ENCODE assay signal across 26 mouse cellular contexts in the genomic region with DNA sequence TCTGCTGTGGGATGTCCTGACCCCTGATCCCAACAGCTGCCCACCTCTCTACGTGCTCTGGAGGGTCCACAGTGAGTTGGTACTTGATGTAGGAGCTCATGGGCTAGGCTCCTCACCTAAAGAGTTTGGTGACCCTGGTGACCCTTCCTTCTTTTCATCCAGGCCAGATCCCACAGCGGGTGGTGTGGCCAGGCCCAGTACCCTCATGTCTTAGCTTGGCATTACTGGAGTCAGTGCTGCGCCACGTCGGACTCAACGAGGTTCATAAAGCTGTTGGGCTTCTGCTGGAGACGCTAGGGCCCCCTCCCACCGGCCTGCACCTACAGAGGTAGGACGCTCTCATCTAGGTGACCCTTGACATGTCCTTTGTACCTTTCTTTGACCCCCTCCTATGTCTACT. TPM values are rescaled to one million over a fixed set of nuclear protein-coding genes. Genes with fewer than 3 reads are reported as not detected.
A peak's percentile ranks its signal among the peaks of the same experiment; 100 is the strongest.
DNase-seq lines count a peak whose midpoint lies in the region; ATAC-seq and TF ChIP-seq lines count a peak whose summit lies in the region.
"Had no signal": no experiment of that assay in that cellular context is flagged by ENCODE, and none has a peak within 500 bp of the region (broad histone marks: within the 10 kb centered on the region; RNA-seq: fewer than 3 reads in every experiment).

No protein-coding gene starts in this region.

- H3K27me3 ChIP-seq in heart, embryonic 10.5 days (ENCODE audit: insufficient read depth, poor library complexity, severe bottlenecking): no peaks in the 10 kb centered on the region
- H3K27me3 ChIP-seq in lung, embryonic 16.5 days (ENCODE audit: control insufficient read depth, insufficient read depth, low read depth, low read length): no peaks in the 10 kb centered on the region
- H3K27me3 ChIP-seq in lung, postnatal 0 days (replicated peaks; ENCODE audit: insufficient read depth, low read length): no peaks in the 10 kb centered on the region
- H3K27me3 ChIP-seq: forebrain, embryonic 13.5 days; heart, embryonic 13.5 days; hindbrain, embryonic 13.5 days had no signal

- H3K4me2 ChIP-seq in lung, embryonic 16.5 days (ENCODE audit: low read depth, low read length): no peak overlapping the region
- H3K4me2 ChIP-seq in lung, postnatal 0 days (replicated peaks; ENCODE audit: low read depth, low read length): no peak overlapping the region
- H3K4me2 ChIP-seq: forebrain, embryonic 13.5 days; heart, embryonic 13.5 days; hindbrain, embryonic 13.5 days had no signal

- 94% methylated on average over 9 of the region's 9 CpGs for WGBS in heart, embryonic 10.5 days
- whole genome bisulfite sequencing in lung, embryonic 16.5 days: 89% methylated on average over 9 of the region's 9 CpGs
- WGBS in lung, postnatal 0 days: 91% methylated on average over 9 of the region's 9 CpGs

- H3K9me3 ChIP-seq in heart, embryonic 10.5 days: no peaks in the 10 kb centered on the region
- no peaks in the 10 kb centered on the region for H3K9me3 ChIP-seq in lung, embryonic 16.5 days (ENCODE audit: control insufficient read depth, low read length)
- no peaks in the 10 kb centered on the region for H3K9me3 ChIP-seq in lung, postnatal 0 days (ENCODE audit: low read length)
- H3K9me3 ChIP-seq: forebrain, embryonic 10.5 days; forebrain, embryonic 13.5 days; heart, embryonic 13.5 days; hindbrain, embryonic 13.5 days had no signal

- H3K4me1 ChIP-seq in heart, embryonic 10.5 days: peaks cover 10% of the 10 kb centered on the region; the same call in 1 of the 2 replicates
- H3K4me1 ChIP-seq in lung, embryonic 16.5 days (replicated peaks; ENCODE audit: control insufficient read depth, insufficient read depth, low read length): no peaks in the 10 kb centered on the region
- no peaks in the 10 kb centered on the region; the same call in 1 of the 2 replicates for H3K4me1 ChIP-seq in lung, postnatal 0 days (ENCODE audit: insufficient read depth, low read depth, low read length)
- H3K4me1 ChIP-seq: forebrain, embryonic 13.5 days; hindbrain, embryonic 13.5 days had no signal

- ATAC-seq in lung, embryonic 16.5 days (ENCODE audit: low read depth): 0 out of 2 replicates have a peak, but pooled peaks have one; percentile 20
- ATAC-seq in lung, postnatal 0 days: no peak
- ATAC-seq: CD4-positive, CD25-positive, alpha-beta regulatory T cell, adult 4 months; forebrain, embryonic 13.5 days; forebrain, embryonic 16.5 days; hindbrain, embryonic 16.5 days; inflammation-experienced regulatory T-cells, adult 6 months; intestine, embryonic 16.5 days had no signal

- no peak overlapping the region for H3K9ac ChIP-seq in lung, embryonic 16.5 days (ENCODE audit: low read length)
- no peak overlapping the region for H3K9ac ChIP-seq in lung, postnatal 0 days (replicated peaks; ENCODE audit: low read depth)
- H3K9ac ChIP-seq: forebrain, embryonic 13.5 days; heart, embryonic 13.5 days; hindbrain, embryonic 13.5 days had no signal

- no peak for TF ChIP-seq EP300 in lung, postnatal 0 days (IDR thresholded peaks at IDR 0.05)

- intact Hi-C loops in heart, postnatal 25 days (cut with DNase I): no loop called here

- H3K27ac ChIP-seq in heart, embryonic 10.5 days: no peak overlapping the region
- no peak overlapping the region for H3K27ac ChIP-seq in lung, embryonic 16.5 days (ENCODE audit: low read length)
- H3K27ac ChIP-seq in lung, postnatal 0 days (ENCODE audit: low read length): no peak overlapping the region
- H3K27ac ChIP-seq: forebrain, embryonic 10.5 days; forebrain, embryonic 13.5 days; heart, embryonic 13.5 days; hindbrain, embryonic 13.5 days had no signal

- H3K4me3 ChIP-seq in heart, embryonic 10.5 days: no peak overlapping the region
- H3K4me3 ChIP-seq in lung, embryonic 16.5 days (ENCODE audit: low read length): no peak overlapping the region
- no peak overlapping the region for H3K4me3 ChIP-seq in lung, postnatal 0 days (ENCODE audit: low read depth, low read length)
- H3K4me3 ChIP-seq: forebrain, embryonic 10.5 days; forebrain, embryonic 13.5 days; heart, embryonic 13.5 days; hindbrain, embryonic 13.5 days had no signal

- DNase-seq in cerebellum, adult 9-10 months: peak; percentile 45
- DNase-seq in cerebellum, postnatal 36 days: no peak
- peak; percentile 72 for DNase-seq in heart, embryonic 10.5 days (ENCODE audit: low spot score)
- DNase-seq in heart, postnatal 25 days (ENCODE audit: low spot score): no peak
- DNase-seq in lung, postnatal 0 days (ENCODE audit: low spot score): no peak
- DNase-seq: adrenal gland, adult 2 months; adrenal gland, postnatal 14 days; cerebellum, adult 11 months; cerebellum, postnatal 25 days; gastrocnemius, postnatal 10 days; gastrocnemius, postnatal 36 days; heart, postnatal 14 days; kidney, adult 18-20 months had no signal

- TF ChIP-seq CTCF in lung, postnatal 0 days (IDR thresholded peaks at IDR 0.05): no peak

- peaks cover 58% of the 10 kb centered on the region for H3K36me3 ChIP-seq in heart, embryonic 10.5 days
- H3K36me3 ChIP-seq in lung, embryonic 16.5 days (ENCODE audit: control insufficient read depth, insufficient read depth, low read length): peaks cover 17% of the 10 kb centered on the region
- peaks cover 2% of the 10 kb centered on the region; the same call in 1 of the 2 replicates for H3K36me3 ChIP-seq in lung, postnatal 0 days (ENCODE audit: insufficient read depth, low read length)

RNA-seq across cellular contexts. Expression of gene Gatad2b, which starts 13.8 kb away (rescaled TPM):
- polyA plus RNA-seq in heart, embryonic 10.5 days (2016; fragmentation: Nextera tagmentation; extraction: Ambion mirVana): 10.6 and 11.8 TPM in 2 replicates
- 10 to 100 TPM; 42.8 to 43.6 TPM for total RNA-seq in heart, postnatal 25 days (2021)
- polyA plus RNA-seq in lung, embryonic 16.5 days (2015; fragmentation: Nextera tagmentation; extraction: Ambion mirVana): 11.3 and 11.4 TPM in 2 replicates
- 9.2 and 10.1 TPM in 2 replicates for polyA plus RNA-seq in lung, postnatal 0 days (2015; fragmentation: Nextera tagmentation; extraction: Ambion mirVana)

RNA-seq across cellular contexts. Expression of gene Dennd4b, which starts 14.2 kb away (rescaled TPM):
- 4.6 and 7.0 TPM in 2 replicates for polyA plus RNA-seq in heart, embryonic 10.5 days (2016; fragmentation: Nextera tagmentation; extraction: Ambion mirVana)
- 10 to 100 TPM; 31.9 to 33.4 TPM for total RNA-seq in heart, postnatal 25 days (2021)
- 3.6 and 3.7 TPM in 2 replicates for polyA plus RNA-seq in lung, embryonic 16.5 days (2015; fragmentation: Nextera tagmentation; extraction: Ambion mirVana)
- 2.3 and 2.7 TPM in 2 replicates for polyA plus RNA-seq in lung, postnatal 0 days (2015; fragmentation: Nextera tagmentation; extraction: Ambion mirVana)

RNA-seq across cellular contexts. Expression of gene Crtc2, which starts 25.3 kb away (rescaled TPM):
- polyA plus RNA-seq in heart, embryonic 10.5 days (2016; fragmentation: Nextera tagmentation; extraction: Ambion mirVana): 14.4 and 21.6 TPM in 2 replicates
- total RNA-seq in heart, postnatal 25 days (2021): 10 to 100 TPM; 14.6 to 16.1 TPM
- polyA plus RNA-seq in lung, embryonic 16.5 days (2015; fragmentation: Nextera tagmentation; extraction: Ambion mirVana): 25.5 and 28.4 TPM in 2 replicates
- polyA plus RNA-seq in lung, postnatal 0 days (2015; fragmentation: Nextera tagmentation; extraction: Ambion mirVana): 11.9 and 16.2 TPM in 2 replicates

RNA-seq across cellular contexts. Expression of gene Slc39a1, which starts 31.2 kb away (rescaled TPM):
- 51.3 and 79.6 TPM in 2 replicates for polyA plus RNA-seq in heart, embryonic 10.5 days (2016; fragmentation: Nextera tagmentation; extraction: Ambion mirVana)
- total RNA-seq in heart, postnatal 25 days (2021): 10 to 100 TPM; 83.7 to 84.3 TPM
- polyA plus RNA-seq in lung, embryonic 16.5 days (2015; fragmentation: Nextera tagmentation; extraction: Ambion mirVana): 105 and 110 TPM in 2 replicates
- polyA plus RNA-seq in lung, postnatal 0 days (2015; fragmentation: Nextera tagmentation; extraction: Ambion mirVana): 143 and 152 TPM in 2 replicates

RNA-seq across cellular contexts. Expression of gene Creb3l4, which starts 35.9 kb away (rescaled TPM):
- polyA plus RNA-seq in heart, embryonic 10.5 days (2016; fragmentation: Nextera tagmentation; extraction: Ambion mirVana): 2.1 and 2.2 TPM in 2 replicates
- not detected for total RNA-seq in heart, postnatal 25 days (2021)
- 5.8 TPM in 2 replicates for polyA plus RNA-seq in lung, embryonic 16.5 days (2015; fragmentation: Nextera tagmentation; extraction: Ambion mirVana)
- 2.4 and 2.8 TPM in 2 replicates for polyA plus RNA-seq in lung, postnatal 0 days (2015; fragmentation: Nextera tagmentation; extraction: Ambion mirVana)
- total RNA-seq: gastrocnemius, adult 18-20 months; granulocyte monocyte progenitor cell, adult 5-6 weeks; heart, postnatal 14 days; hematopoietic stem cell, adult 5-6 weeks had no signal
- polyA plus RNA-seq: inflammation-experienced regulatory T-cells, adult 6 months had no signal

Comparison
In these comparisons a context has a peak if more than half of its experiments do, and no peak if none do; other contexts are left out.
1. DNase-seq: peak in cerebellum, adult 9-10 months (single experiment) and heart, embryonic 10.5 days (single experiment); none in cerebellum, postnatal 36 days (0 of 2), heart, postnatal 25 days (single experiment) and lung, postnatal 0 days (single experiment).